Mouse (Mus musculus): Measurements from ENCODE around the gene Atf7ip2.
A peak's percentile ranks its signal among the peaks of the same experiment; 100 is the strongest.

The Atf7ip2 gene

DNA sequence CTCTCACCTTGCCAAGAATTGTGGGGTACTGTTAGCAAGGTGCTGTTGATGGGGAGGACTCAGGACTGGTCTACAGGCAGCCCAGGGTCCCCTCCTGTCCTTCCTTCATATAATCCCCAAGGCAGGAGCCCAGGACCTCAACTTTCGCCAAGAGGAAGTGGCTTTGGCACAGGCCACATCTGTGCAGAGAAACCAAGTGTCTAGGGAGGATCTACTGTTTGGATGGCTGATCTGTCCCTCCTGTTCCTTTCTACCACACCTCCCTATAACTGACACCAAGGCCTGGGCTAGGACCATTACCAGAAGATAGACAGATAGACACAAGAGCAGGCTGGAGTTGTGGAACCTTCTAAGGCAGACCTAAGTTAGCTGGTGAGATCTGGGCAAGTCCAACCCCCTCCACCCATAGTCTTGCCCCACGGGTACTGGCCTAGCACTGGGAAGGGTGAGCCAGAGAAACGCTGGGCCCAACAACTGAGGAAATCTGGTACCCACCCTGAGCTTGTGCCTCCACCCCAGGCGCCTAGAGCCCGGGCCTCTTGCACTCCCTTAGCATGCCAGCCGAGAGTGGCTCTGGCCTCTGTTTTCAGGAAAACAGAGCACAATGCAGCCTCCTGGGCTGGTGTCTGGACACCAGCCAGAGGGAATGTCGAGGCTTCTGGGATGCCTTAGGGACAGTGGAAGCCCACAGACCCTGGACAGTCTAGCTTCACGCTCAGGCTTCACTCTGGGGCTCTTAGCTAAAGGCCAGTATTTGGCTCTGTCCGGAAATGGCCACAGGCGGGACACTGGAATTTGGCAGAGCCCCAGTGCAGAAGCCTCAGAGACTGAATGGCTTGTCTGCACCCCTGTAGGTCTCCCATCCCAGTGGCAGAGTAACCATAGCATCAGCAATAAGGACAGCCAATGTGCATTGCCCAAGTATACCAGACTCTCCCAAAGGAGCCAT is 105.5 kb downstream of the Atf7ip2 start:
- DNase-seq (ENCODE audit: low spot score): no peak

GRCm38 (mm10) chr16:10299637-10300036 is 107.1 kb downstream of the Atf7ip2 start:
- DNase-seq (ENCODE audit: low spot score): peak; percentile 37

DNA sequence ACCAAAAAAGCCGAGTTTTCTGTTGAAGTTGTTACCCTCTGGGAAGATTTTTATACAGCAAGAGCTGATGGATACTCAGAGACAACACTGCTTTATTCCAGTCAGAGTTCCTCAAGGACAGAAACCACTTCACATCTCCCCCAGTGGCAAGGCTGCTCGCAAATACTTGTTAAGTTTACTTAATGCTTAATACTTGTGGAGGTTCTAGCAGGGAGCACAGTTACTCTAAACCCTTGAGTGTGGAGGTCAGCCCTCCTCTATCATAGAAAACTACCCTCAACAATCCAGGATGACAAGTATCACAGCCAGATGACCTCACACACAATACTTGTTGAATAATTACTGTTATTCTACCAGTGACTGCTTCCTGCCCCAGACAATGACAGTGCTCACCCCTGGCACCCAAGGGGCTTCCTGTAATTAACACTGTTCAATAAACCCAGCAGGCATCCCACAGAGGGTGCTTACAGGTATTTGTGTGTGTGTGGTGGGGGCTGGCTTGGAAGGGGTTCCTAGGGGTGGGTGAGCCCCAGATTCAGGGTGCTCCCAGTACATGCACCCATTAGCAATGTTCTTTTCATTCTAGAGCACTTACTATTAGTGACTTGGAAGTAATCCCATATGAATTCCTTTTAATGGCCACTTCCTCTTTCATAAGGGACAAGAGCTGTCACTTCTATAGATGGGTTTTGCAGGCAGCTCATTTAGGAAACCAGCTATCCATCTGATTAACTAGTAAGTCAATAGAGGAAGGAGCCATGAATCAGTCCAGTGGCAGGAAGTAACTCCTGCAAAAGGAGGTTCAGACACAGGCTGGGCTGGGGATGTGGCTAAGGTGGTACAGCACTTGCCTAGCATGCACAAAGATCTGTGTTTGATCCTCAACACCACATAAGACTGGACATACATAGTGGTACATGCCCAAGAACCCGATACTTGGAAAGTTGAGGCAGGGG is 108.0 kb downstream of the Atf7ip2 start:
- no peak for DNase-seq (ENCODE audit: low spot score)

Data from embryo, embryonic 10 days (tissue).